Mouse (Mus musculus): ENCODE measurements around the gene Tmem183a.

DNA sequence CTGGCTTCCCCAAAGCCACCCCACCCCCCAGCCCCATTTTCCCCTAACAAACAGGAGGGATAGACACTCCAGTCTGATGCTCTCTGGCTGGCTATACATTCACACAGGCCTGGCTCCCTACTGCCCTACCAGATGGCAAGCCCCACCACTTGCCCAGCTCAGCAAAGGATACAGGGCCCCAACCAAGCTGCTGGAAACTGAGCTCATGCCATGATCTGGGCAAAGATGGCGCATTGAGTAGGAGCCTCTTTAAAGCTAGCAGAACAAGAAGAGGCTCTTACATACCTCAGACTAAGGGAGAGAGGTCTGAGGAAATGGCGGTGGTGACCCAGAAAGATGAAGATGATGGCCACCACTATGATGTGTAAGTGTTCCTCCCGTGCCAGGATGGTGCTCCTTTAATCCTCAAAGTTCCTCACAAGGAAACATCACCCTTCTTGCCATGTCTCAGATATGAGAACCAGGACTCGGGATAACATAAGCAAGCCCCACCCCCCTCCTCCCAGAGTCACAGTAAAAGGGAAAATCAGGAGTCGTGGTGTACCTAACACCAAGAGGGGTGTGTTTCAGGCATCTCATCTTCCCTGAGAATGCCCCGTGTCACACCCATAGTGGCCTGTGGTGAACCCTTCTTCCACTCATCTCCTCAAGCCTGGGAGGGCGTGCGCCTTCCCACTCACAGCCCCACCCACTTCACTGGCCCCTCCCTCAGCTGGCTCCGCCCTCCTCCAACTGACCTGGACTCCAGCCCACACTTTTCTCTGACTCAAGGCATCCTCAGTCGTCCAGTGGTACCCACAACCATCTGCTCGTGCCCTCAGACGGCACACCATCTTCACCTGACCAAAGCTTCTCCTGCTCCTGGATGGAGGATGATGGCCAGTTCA is 25.6 kb downstream of the Tmem183a start:
- no peak for TF ChIP-seq CTCF (IDR thresholded peaks at IDR 0.05; ENCODE audit: insufficient read depth, low read depth, low read length)
- TF ChIP-seq POLR2A (IDR thresholded peaks at IDR 0.05; ENCODE audit: insufficient read depth, low read depth, low read length) = no peak
